Mouse (Mus musculus): Measurements from ENCODE around the gene Mtpn.

- TF ChIP-seq CTCF (IDR thresholded peaks at IDR 0.05; ENCODE audit: extremely low read depth, insufficient read depth, insufficient read length, insufficient replicate concordance), result no peak
- no peak for TF ChIP-seq POLR2A (IDR thresholded peaks at IDR 0.05; ENCODE audit: low read depth, low read length)
Observed at GRCm38 (mm10) chr6:35513362-35513761, 26.3 kb downstream of the Mtpn start.

All from spleen, adult 2 months (tissue).